In genomic region chr17:31809894-31810293, GRCm38 (mm10) we compare ENCODE assay signal across 12 mouse cellular contexts. TPM values are rescaled to one million over a fixed set of nuclear protein-coding genes. Genes with fewer than 3 reads are reported as not detected.
DNase-seq lines count a peak whose midpoint lies in the region; ATAC-seq lines count a peak whose summit lies in the region.
"Had no signal": no experiment of that assay in that cellular context is flagged by ENCODE, and none has a peak within 500 bp of the region (broad histone marks: within the 10 kb centered on the region; RNA-seq: fewer than 3 reads in every experiment).

No protein-coding gene starts in this region.

- H3K4me2 ChIP-seq in forebrain, embryonic 15.5 days (replicated peaks) = peak overlapping the region; percentile 34
- H3K4me2 ChIP-seq in neural tube, embryonic 12.5 days (replicated peaks) = peak overlapping the region; percentile 19; the same call in 1 of the 2 replicates
- H3K4me2 ChIP-seq: heart, embryonic 12.5 days; intestine, embryonic 15.5 days; limb, embryonic 15.5 days had no signal

- peak overlapping the region; percentile 26; the same call in 1 of the 2 replicates for H3K9ac ChIP-seq in forebrain, embryonic 15.5 days (replicated peaks)
- 0 out of 2 replicates have a peak overlapping the region, but pooled peaks have one; percentile 17 for H3K9ac ChIP-seq in neural tube, embryonic 12.5 days
- H3K9ac ChIP-seq: heart, embryonic 12.5 days; intestine, embryonic 15.5 days; limb, embryonic 15.5 days had no signal

- H3K27me3 ChIP-seq in forebrain, embryonic 15.5 days = no peaks in the 10 kb centered on the region
- no peaks in the 10 kb centered on the region for H3K27me3 ChIP-seq in neural tube, embryonic 12.5 days (replicated peaks)
- H3K27me3 ChIP-seq: heart, embryonic 12.5 days; intestine, embryonic 15.5 days; limb, embryonic 15.5 days had no signal

- H3K36me3 ChIP-seq in forebrain, embryonic 15.5 days = no peaks in the 10 kb centered on the region
- no peaks in the 10 kb centered on the region for H3K36me3 ChIP-seq in neural tube, embryonic 12.5 days
- H3K36me3 ChIP-seq: heart, embryonic 12.5 days; intestine, embryonic 15.5 days; limb, embryonic 15.5 days had no signal

- intact Hi-C loops in left cerebral cortex, postnatal 4 days (cut with DNase I) = no loop called here

- ATAC-seq in forebrain, embryonic 15.5 days (replicated peaks) = peak; percentile 42; the same call in 1 of the 2 replicates
- ATAC-seq in neural tube, embryonic 12.5 days (ENCODE audit: low FRiP score, low read depth) = no peak
- ATAC-seq: intestine, embryonic 15.5 days had no signal

- DNase-seq in left cerebral cortex, postnatal 4 days = peak; percentile 21
- no peak for DNase-seq in left cerebral cortex, adult 11 months (ENCODE audit: low spot score)
- peak; percentile 61 for DNase-seq in brain, adult 2 months (ENCODE audit: low read depth, low spot score)
- DNase-seq in natural killer cell, adult 2 months (ENCODE audit: low spot score in 2 of 2) = no peak
- DNase-seq in gastrocnemius, adult 18-20 months (ENCODE audit: low spot score) = no peak
- DNase-seq: lung, postnatal 14 days had no signal

- H3K4me1 ChIP-seq in forebrain, embryonic 15.5 days = peaks cover 33% of the 10 kb centered on the region
- peaks cover 4% of the 10 kb centered on the region for H3K4me1 ChIP-seq in neural tube, embryonic 12.5 days

- peak overlapping the region; percentile 75 for H3K27ac ChIP-seq in forebrain, embryonic 15.5 days (replicated peaks)
- H3K27ac ChIP-seq in neural tube, embryonic 12.5 days = no peak overlapping the region
- H3K27ac ChIP-seq: intestine, embryonic 15.5 days; limb, embryonic 15.5 days had no signal

- H3K4me3 ChIP-seq in forebrain, embryonic 15.5 days = peak overlapping the region; percentile 21
- no peak overlapping the region for H3K4me3 ChIP-seq in neural tube, embryonic 12.5 days
- H3K4me3 ChIP-seq: heart, embryonic 12.5 days; intestine, embryonic 15.5 days; limb, embryonic 15.5 days; myocyte had no signal

- 27% methylated on average over 19 of the region's 19 CpGs for WGBS in forebrain, embryonic 15.5 days
- 43% methylated on average over 19 of the region's 19 CpGs for WGBS in neural tube, embryonic 12.5 days

- no peaks in the 10 kb centered on the region for H3K9me3 ChIP-seq in forebrain, embryonic 15.5 days
- H3K9me3 ChIP-seq in neural tube, embryonic 12.5 days = no peaks in the 10 kb centered on the region
- H3K9me3 ChIP-seq: heart, embryonic 12.5 days; intestine, embryonic 15.5 days; limb, embryonic 15.5 days had no signal

RNA-seq across cellular contexts. Expression of gene Sik1, which starts 45.7 kb away (rescaled TPM):
- total RNA-seq in left cerebral cortex, postnatal 4 days (2021) = 10 to 100 TPM; 34.7 to 39.7 TPM
- 17.3 and 24.5 TPM in 2 replicates for polyA plus RNA-seq in forebrain, embryonic 15.5 days (2015; fragmentation: Nextera tagmentation; extraction: Ambion mirVana)
- 16.2 and 21.6 TPM in 2 replicates for polyA plus RNA-seq in neural tube, embryonic 12.5 days (2016; fragmentation: Nextera tagmentation; extraction: Ambion mirVana)
- total RNA-seq in gastrocnemius, adult 18-20 months (2021) = 10 to 100 TPM; 23.5 to 27.8 TPM

Comparison
In these comparisons a context has a peak if more than half of its experiments do, and no peak if none do; other contexts are left out.
1. DNase-seq: peak in left cerebral cortex, postnatal 4 days (single experiment) and brain, adult 2 months (single experiment); none in left cerebral cortex, adult 11 months (single experiment), natural killer cell, adult 2 months (0 of 2) and gastrocnemius, adult 18-20 months (single experiment).